Mouse (Mus musculus) frontal cortex, adult 2 months (tissue): ENCODE data around the gene Iqch. TPM values are rescaled to one million over a fixed set of nuclear protein-coding genes. Genes with fewer than 3 reads are reported as not detected.

Experiments used
- DNase-seq, 2 experiments: peaks; one replicate each; pipeline ENCODE4 v3.0.0; 2022; ENCODE audit warnings: low spot score in 1 of 2; ENCODE audit errors: extremely low spot score in 1 of 2
- polyA plus RNA-seq: library from polyadenylated mRNA; depleted of rRNA; stranded (reverse); fragments of >200 nt; gene quantifications from 2 replicates; pipeline ENCODE4 v1.2.3, GENCODE M21; 2012; rRNA removed

The Iqch gene
- polyA plus RNA-seq, result 0.04 TPM in 1 of 2 replicates, not detected in the other

DNA sequence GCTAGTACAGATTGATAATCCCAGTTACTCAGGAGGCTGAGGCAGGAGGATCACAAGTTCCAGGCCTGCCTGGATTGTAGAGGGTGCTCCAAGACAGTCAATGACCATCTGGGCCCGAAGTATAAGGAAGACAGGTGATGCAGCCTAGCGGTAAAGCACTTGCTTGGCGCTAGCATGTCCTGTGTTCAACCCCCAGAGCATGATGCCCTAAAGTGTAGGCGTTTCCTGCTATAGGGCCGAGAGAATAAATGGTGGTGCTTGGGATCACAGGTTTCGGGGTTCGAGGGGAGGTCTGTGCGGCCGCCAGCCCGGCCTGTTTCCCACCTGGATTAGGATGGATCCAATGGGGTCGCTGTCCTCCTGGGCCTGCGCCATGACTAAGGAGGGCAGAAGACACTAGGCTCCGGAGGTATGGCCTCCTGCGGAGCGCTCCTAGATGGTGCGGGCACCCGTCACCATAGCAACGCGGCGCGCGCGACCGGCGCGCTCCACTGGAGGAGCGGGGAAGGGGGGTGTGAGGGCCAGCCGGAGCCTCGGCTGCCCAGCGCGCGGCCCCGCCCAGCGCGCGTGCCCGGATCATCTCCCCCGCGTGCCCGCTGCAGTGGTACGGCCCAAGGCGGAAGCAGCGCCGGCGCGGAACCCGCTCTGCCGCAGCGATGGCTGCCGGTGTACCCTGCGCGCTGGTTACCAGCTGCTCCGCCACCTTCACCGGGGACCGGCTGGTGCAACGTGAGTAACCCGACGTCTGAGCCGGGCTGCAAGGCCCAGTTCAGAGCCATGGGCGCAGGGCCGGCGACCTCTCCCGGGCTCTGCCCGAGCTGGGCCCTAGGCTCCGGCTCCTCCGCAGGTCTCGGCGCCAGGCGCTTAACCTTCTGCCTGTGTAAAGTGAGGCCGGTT is at the start of gene Iqch, which contains the start of gene Aagab:
Iqch (minus strand) TSS at position 451 of the 897 bp plus-strand sequence.
Aagab (plus strand) TSS at position 618 of the 897 bp plus-strand sequence.
- peak; percentile 90 to 97 for DNase-seq

- no peak for DNase-seq
Measured at GRCm38 (mm10) chr9:63651594-63651993, 49.3 kb upstream of the Iqch start.

- no peak for DNase-seq
Measured at GRCm38 (mm10) chr9:63650905-63651304, 48.6 kb upstream of the Iqch start.

DNA sequence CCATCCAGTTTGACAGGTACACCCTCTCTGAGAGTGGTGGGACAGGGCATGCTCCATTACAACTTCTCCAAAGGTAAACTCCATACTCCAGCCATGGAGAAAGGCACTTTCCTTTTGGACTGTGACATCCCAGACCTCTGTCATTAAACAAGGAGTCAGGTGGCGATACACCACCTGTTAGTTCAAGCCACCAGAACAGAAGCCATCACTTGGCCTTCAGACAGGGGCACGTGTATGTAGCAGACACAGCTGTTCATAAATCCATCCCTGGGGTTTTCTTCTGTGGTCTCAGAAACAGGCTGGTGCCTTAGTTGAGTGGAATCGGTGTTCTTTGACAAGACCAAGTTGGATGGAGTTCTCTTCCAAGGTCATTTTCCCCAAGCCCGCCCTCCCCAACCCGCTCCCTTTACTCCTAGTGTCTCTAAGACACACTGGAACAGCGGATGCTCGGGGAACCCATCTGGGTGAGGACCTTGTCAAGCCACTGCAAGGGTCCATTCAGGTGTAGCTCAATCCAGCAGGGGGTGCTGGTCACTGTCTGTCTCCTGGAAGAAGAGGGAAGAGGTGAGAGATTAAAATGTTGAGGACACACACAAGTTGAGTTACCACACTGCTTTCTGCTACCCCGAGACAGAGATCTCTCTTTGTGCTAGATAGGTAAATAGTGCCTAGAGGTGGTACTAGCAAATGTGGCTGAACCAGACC is 47.7 kb upstream of the Iqch start:
- no peak for DNase-seq

DNA sequence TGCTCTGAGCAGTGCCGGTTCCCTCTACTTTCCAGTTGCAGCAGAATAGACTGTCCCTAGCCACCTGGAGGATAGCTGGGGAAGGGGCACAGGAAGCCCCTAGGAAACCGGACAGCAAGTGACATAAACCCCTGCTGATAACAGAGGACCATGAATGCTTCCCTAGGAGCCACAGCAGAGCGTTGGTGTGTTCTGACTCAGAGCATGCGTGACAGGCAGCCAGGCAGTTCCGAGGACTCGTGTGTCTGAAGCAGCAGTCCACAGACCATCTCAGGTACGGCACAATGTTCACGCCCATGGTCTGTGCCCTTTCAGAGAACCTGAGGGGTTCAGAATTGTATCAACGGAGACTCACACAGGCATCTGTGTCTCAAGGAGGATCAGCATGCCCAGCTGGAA is 46.2 kb upstream of the Iqch start:
- DNase-seq, result no peak

DNA sequence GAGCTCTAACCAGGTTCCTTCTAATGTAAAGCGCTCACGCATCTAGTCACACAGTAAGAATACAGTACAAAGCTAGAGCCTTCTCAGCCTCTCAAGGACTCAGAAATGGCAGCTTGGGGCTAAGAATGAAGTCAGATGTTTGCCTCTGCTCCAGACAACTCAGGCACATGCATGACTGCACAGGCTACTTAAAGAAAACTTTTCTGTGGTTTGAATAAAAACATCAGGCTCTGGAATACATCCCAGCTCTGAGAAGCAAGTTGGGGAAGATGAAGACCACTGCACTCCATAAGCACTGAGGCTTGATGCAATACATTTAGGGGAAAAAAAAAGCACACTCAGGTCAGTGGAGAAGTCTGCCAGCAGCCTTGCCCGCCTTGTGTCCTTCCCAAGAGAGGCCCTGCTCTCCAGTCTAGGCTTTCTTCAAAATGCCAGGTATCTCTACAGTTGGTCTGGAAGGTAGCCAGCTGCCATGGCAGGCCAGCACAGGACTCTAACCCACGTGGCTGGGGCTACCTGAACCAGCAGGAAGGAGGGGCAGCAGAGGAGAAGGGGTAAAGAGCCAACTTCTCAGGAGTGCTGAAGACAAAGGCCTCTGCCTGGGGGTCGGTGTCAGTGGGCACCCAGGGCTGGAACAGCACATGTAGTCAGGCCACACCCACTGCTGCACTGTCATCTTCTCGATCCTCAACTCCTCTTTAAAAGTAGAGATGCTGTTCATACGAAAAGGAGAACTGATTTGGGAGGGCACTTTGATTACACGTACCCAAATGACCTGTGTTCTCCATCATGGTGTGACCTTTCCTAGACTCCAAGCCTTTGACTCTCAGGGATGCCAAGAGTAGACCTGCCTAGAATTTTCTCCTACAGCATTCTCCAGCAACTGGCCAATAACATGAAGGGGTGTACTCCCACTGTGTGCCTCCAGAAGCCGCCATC is 45.6 kb upstream of the Iqch start:
- DNase-seq, result no peak

- DNase-seq, result no peak
Measured at GRCm38 (mm10) chr9:63645084-63645483, 42.8 kb upstream of the Iqch start.

- no peak for DNase-seq
Measured at GRCm38 (mm10) chr9:63644011-63644410, 41.7 kb upstream of the Iqch start.

DNA sequence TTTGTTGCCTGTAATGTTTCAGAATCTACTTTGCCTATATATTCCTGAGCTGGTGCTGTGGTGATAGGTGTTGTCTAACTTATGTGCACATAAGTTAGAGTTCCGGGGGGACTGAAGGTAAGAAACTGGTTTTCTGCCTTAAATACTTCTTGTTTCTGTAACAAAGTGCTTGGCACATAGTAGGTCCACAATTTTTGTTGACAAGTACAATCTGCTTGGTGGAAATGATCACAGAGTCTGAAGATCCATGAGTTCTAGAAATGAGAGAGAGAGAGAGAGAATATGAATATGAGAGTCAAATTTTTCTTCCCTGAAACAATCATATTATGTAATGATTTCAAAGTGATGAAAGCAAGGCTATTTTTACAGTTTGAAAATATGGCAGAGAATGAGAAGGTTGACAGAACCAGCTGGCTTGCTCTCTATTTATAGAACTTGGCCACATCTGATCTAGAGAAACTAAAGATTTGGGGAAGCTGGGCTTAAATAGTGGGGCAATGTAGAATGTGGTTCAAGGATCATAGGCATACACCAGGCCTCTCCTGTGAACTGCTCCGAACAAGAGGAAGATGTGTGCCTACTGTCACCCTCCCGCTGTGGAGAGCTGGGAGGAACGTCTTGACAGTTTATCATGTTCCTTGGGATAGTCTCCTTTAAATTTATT is 39.8 kb upstream of the Iqch start:
- peak in 1 of 2 experiments; percentile 75 for DNase-seq

GRCm38 (mm10) chr9:63636113-63636512 is 33.8 kb upstream of the Iqch start:
- DNase-seq, result no peak

DNA sequence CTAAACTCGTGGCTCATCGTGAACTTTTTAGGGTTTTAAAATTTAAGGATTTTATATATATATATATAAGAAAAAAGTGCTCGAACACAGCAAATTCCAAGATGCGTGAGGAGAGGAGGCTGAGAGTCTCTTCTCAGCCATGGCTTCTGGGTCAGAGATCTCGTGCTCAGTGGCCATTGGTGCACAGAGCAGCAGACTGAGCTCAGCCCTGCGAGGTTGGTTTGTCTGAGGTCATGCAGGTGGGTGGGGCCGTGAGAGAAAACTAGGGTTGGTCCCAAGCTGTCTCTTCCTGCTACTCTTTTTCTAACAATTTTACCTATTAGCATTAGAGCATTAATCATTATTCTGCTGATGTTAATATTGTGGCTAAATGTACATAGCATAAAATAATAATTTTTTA is 31.0 kb upstream of the Iqch start:
- no peak for DNase-seq

DNA sequence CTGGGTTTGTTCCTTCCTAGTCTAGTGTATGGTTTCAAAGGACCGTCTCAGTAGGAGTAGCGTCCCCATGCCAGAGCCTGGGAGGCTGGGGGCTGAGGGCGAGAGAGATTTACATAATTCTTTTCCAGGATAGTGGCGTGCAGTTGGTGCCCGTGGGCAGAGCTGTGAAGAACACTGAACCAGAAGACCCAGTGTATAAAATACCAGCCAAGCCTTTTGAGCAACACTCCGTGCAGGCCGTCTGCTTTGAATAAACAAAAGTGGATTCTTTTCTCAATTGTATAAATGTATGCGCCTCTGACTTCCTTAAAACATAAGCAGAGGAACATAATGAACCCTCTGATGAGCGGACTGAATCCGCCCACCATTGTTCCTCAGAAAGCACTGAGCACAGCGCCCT is 30.6 kb upstream of the Iqch start:
- peak; percentile 66 to 77 for DNase-seq

DNA sequence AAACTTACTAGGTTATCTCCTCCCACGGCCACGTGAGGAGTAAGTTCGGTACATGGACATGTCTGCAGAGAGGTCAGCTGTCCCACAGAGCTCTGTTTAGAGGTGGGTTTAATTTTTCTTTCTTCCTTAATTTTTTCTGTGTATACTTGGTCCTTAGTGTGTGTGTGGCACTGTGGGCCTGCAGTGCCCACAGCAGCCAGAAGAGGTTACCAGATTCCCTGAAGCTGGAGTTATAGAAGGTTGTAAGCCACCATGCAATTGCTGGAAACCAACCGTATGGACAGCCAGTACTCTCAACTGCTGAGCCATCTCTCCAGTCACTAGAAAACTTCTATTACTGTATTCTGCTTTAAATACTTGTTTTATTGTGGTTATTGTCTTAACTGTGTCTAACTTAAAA is 29.8 kb upstream of the Iqch start:
- DNase-seq, result no peak

DNA sequence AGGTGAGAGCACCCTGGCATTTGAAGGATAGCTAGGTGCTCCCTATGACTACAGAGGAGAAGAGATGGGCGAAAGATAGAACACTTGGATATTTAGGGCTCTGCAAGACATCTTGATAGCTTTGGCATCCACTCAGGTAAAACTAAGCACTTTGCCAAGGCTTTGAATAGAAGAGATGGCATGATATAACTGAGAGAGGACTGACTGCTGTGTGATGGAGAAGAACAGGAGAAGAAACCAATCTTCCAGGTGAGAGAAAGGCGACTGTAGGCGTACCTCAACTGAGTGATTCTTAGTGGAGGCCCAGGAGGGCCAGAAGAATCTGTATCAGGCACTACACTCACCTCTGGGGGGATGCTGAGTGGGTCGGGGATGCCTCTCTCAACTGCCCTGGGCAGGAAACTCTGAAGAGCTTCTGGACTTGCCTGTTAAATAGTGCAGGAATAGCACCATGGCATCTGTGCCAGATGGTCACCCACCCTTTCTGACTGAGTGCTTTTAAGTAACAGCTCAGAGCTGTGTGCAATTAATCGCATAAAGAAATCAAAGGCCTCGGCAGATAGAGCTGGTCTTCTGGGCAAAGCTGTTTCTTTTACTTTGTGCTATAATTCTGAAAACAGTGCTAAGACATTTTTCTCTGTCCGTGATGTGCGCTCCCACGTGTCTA is 22.9 kb upstream of the Iqch start:
- DNase-seq, result no peak

GRCm38 (mm10) chr9:63623895-63624569 is 21.7 kb upstream of the Iqch start:
- DNase-seq, result no peak

GRCm38 (mm10) chr9:63617967-63618366 is 15.7 kb upstream of the Iqch start:
- DNase-seq, result no peak

DNA sequence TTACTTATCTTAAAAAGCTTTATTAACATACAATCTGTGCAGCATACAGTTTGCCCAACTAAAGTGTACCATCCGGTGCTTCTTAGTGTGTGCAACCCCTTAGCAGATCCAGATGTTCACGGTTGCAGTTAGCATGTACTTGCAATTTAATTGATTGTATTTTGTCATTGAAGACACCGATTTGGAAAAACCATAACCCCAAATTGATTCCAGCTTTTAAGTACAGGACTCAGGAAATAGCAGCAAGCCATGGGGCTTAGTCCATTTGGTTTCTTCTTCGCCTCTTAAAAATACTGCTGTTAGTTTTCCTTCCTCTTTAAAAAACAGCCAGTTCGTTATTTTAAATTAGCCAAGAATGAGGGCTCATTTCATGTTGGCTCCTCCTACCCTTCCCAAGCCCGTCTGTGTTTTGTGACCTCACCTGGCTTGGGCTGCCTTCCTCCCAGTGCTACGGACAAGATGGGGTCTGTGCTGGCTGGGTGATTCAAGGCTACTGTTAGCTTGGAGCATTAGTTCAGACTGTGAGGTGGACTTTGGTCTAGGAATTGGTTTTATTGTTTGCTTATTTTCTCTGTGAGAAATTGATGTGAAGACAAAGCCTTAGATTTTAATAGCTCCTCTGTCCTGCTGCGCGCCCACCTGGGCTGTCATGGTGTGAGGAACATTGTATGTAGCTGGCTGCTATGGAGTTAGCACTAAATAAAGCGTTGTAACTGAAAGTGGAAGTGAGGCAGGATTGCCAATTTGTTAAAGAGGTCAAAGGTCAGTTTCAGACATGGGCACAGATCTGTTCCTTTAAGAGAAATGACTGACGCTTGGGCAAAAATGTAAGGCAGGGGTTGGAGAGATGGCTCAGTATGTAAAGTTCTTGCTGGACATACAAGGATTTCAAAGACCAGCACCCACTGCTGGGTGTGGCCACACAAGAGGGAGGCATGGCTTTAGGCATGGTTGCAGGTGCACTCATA is 12.0 kb upstream of the Iqch start:
- DNase-seq, result no peak

GRCm38 (mm10) chr9:63613569-63613968 is 11.3 kb upstream of the Iqch start:
- no peak for DNase-seq
